Mouse (Mus musculus) lung, embryonic 16.5 days (tissue): ENCODE measurements at regions not wholly inside any gene's neighbourhood (a gene's known extent, or its start where the extent isn't known, plus 50 kb on each side); places are given as distances from the start of the nearest gene placed in this dataset.
A peak's percentile ranks its signal among the peaks of the same experiment; 100 is the strongest.

Experiments
- ATAC-seq: fragments of 200-750 bp; cut with Nextera tagmentation; 2 replicates; pipeline ENCODE4 v1.8.0; 2017; ENCODE audit warnings: low read depth, mild to moderate bottlenecking, moderate library complexity
- H3K27ac ChIP-seq: fragments of 300-500 bp; sonication (generic); 2 replicates; pipeline ENCODE4 v1.5.1; 2014; ENCODE audit warnings: mild to moderate bottlenecking, control low read depth, low read length
- H3K27me3 ChIP-seq: fragments of 300-500 bp; sonication (generic); 2 replicates; pipeline ENCODE4 v1.6.1; 2014; ENCODE audit warnings: low read depth, low read length, mixed read lengths; ENCODE audit not compliant: control insufficient read depth, insufficient read depth
- H3K36me3 ChIP-seq: fragments of 300-500 bp; sonication (generic); 2 replicates; pipeline ENCODE4 v1.6.1; 2014; ENCODE audit warnings: low read length; ENCODE audit not compliant: control insufficient read depth, insufficient read depth
- H3K4me1 ChIP-seq: fragments of 300-500 bp; sonication (generic); replicated peaks from 2 replicates; pipeline ENCODE4 v1.6.1; 2014; ENCODE audit warnings: low read length, mixed read lengths; ENCODE audit not compliant: control insufficient read depth, insufficient read depth
- H3K4me2 ChIP-seq: fragments of 300-500 bp; sonication (generic); 2 replicates; pipeline ENCODE4 v1.6.1; 2014; ENCODE audit warnings: low read depth, low read length, control low read depth
- H3K4me3 ChIP-seq: fragments of 300-500 bp; sonication (generic); 2 replicates; pipeline ENCODE4 v1.5.1; 2014; ENCODE audit warnings: mild to moderate bottlenecking, low read length, control low read depth
- H3K9ac ChIP-seq: fragments of 300-500 bp; sonication (generic); 2 replicates; pipeline ENCODE4 v1.6.1; 2014; ENCODE audit warnings: low read length, control low read depth
- H3K9me3 ChIP-seq: fragments of 300-500 bp; sonication (generic); 2 replicates; pipeline ENCODE4 v1.6.1; 2016; ENCODE audit warnings: low read length; ENCODE audit not compliant: control insufficient read depth
- WGBS: fragments of 180-500 bp; shearing (Covaris S2); extraction: QIAGEN DNeasy Blood & Tissue Kit; methylation state at CpG from one replicate; pipeline ENCODE4 v1.1.7; 2014; 5-methylcytosine and 5-hydroxymethylcytosine counted together

DNA sequence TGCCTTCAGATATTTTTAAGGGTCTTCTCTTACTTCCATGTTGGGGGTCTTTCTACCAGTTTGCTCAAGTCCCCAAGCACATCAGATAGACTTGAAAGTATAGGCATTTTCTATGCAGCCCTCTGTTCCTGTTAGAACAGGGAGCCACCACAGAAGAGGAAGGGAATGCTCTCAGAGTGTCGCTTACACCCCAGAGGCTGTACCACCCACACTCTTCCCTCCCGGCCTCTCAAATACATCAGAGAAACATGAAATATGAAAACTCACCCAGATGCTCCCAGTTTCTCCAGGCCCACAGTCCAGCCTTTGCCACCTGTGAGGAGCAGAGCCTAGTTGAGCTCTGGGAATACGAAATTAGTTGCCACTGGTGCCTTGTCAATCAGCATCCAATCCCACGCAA, 423.2 kb upstream of the Meis1 start:
- no peak for ATAC-seq
- no peak overlapping the region for H3K27ac ChIP-seq
- no peak overlapping the region for H3K9ac ChIP-seq
- H3K36me3 ChIP-seq, result no peaks in the 10 kb centered on the region
- H3K9me3 ChIP-seq, result no peaks in the 10 kb centered on the region
- WGBS, result 81% methylated on average over 4 of the region's 4 CpGs
- H3K27me3 ChIP-seq, result no peaks in the 10 kb centered on the region
- no peaks in the 10 kb centered on the region for H3K4me1 ChIP-seq
- no peak overlapping the region for H3K4me3 ChIP-seq
- no peak overlapping the region for H3K4me2 ChIP-seq

DNA sequence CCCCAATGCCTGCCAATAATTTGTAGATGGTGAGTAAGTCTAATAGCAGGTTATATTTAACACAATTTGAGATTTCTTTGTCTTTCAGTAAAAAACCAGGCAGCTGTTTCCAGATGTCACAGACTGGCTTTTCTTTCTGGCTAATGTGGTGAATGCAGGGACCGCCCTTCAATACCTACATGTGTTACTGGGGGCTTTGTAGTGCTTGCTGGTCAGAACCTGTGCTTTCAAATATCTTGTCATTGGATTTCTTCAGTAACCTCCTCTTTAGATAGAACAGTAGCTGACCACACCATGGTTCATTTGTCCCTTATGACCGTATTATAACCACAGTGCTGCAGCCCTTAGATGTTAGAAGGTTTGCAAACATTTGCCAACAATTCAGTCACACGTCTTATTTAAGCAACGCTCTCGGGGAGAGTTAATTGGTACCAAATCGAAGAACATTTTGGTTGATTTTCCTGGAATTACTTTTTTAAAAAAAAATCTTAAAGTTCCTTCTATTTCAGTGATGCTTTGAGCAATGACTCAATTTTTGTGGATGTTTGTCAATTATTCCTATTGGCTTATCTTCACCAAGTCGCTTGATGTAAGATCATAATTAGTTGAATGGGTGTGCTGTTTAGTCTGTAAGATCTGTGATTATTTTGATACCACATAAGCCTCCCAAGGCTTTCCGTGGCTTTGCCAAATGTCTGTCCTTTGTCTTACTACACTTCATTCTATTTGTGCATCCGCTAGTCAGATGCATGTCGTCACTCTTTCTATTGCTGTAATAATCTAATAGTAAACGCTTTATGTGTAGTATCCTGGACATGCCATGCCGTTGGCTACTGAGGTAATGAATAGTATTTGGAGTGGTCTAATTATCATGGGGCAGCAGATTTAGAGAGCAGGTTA, 436.9 kb upstream of the Meis1 start:
- 59% methylated on average over 12 of the region's 12 CpGs for WGBS
- H3K27ac ChIP-seq, result 0 out of 2 replicates have a peak overlapping the region, but pooled peaks have one; percentile 17
- H3K4me1 ChIP-seq, result no peaks in the 10 kb centered on the region
- no peaks in the 10 kb centered on the region for H3K9me3 ChIP-seq
- H3K4me3 ChIP-seq, result no peak overlapping the region
- no peaks in the 10 kb centered on the region for H3K27me3 ChIP-seq
- peak; percentile 84 for ATAC-seq
- H3K36me3 ChIP-seq, result no peaks in the 10 kb centered on the region
- H3K9ac ChIP-seq, result no peak overlapping the region
- no peak overlapping the region for H3K4me2 ChIP-seq

DNA sequence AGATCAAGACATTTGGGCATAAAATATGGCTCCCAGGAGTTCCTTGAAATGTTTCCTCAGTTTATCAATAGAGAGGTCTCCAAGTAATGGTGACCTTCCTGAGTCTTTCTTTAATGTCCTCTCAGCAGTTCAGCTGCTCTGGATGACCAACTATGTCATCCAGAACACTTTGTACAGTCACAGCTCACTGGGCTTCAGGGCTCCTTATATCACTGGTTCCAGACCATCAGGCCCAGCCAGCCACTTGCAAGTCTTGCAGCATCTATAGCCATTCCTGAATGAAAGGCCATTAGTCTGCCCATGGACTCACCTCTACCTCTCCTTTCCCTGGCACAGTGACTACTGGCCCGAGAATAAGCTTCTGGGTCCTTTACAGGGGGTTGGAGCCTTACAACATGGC, 437.8 kb upstream of the Meis1 start:
- WGBS, result 76% methylated on average over 1 of the region's 1 CpGs
- Histone ChIP-seq H3K36me3 (no peaks in the 10 kb centered on the region), H3K4me1 (no peaks in the 10 kb centered on the region), H3K4me2 (no peak overlapping the region), H3K27ac (no peak overlapping the region), H3K9me3 (no peaks in the 10 kb centered on the region), H3K27me3 (no peaks in the 10 kb centered on the region), H3K9ac (no peak overlapping the region), H3K4me3 (no peak overlapping the region)
- no peak for ATAC-seq

DNA sequence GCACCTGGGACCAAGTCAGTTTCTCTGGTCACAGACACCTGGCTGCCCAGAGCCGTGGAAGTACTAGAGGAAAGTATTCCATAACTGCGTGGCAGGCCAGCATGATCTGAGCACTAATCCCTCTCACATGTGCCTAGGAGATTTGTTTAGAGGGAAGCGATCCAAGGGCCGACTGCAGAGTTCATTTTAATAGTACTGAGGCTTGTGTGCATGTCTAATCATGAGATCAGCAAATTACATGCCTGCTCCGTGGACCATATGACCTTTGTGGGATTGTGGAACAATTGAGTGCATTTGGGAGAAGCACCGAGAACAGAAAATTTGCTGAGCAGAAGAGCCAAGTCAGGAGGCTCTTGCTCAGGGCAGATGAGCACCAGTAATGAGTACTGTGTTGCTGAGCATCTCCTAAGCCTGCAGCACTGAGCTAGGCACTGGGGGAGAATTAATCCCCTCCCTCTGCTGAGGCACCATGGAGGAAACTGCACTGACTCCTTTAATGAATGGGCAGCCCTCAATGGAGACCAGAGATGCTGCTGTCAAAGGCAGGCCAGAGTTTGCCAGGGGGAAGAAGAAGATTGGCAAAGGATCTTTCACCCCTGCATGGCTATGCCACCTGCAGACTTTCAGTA, 445.1 kb upstream of the Meis1 start:
- Histone ChIP-seq H3K9me3 (no peaks in the 10 kb centered on the region), H3K36me3 (no peaks in the 10 kb centered on the region), H3K27ac (no peak overlapping the region), H3K4me3 (no peak overlapping the region), H3K9ac (no peak overlapping the region), H3K4me2 (no peak overlapping the region), H3K4me1 (no peaks in the 10 kb centered on the region), H3K27me3 (no peaks in the 10 kb centered on the region)
- WGBS, result 68% methylated on average over 6 of the region's 6 CpGs
- no peak for ATAC-seq

DNA sequence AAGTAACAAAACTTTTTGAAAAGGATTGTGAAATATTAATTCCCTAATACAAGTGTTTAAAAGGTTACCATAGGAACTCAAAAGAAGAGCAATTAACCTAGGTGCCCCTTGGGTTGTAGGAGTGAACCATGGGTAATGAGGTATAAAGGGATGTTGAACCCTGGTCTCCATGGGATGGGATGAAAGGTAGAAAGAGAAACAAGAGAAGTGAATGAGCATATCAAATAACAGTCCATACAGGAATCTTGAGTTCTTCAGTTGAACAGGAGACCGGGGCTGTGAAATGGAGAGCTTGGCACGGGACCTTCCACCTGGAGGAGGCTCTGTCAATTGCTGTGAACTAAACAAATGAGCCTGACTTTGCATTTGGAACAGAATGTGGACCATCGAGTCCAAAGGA, 449.6 kb upstream of the Meis1 start:
- Histone ChIP-seq H3K4me2 (no peak overlapping the region), H3K4me3 (no peak overlapping the region), H3K36me3 (no peaks in the 10 kb centered on the region), H3K27me3 (no peaks in the 10 kb centered on the region), H3K4me1 (no peaks in the 10 kb centered on the region), H3K27ac (no peak overlapping the region), H3K9me3 (no peaks in the 10 kb centered on the region), H3K9ac (no peak overlapping the region)
- WGBS, result 83% methylated on average over 3 of the region's 3 CpGs
- no peak for ATAC-seq

DNA sequence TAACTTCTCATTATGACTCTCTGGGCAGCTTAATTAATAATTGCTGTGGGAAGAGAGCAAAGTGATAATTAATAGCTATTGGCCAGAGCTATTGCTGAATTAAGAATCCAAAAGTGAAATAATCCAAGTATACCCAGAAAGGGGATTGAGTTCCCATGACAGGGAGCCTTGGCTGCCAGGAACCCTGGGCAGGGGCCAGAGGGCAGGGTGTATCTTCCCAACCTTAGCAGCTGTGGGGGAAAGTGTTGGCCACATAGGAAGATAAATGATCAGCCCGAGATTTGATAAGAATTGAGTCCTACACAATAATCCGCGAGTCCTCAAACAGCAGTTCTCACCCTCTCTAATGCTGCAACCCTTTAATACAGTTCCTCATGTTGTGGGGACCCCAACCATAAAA, 450.0 kb upstream of the Meis1 start:
- Histone ChIP-seq H3K4me1 (no peaks in the 10 kb centered on the region), H3K27ac (no peak overlapping the region), H3K4me3 (no peak overlapping the region), H3K4me2 (no peak overlapping the region), H3K9ac (no peak overlapping the region), H3K9me3 (no peaks in the 10 kb centered on the region), H3K27me3 (no peaks in the 10 kb centered on the region), H3K36me3 (no peaks in the 10 kb centered on the region)
- WGBS, result 77% methylated on average over 3 of the region's 3 CpGs
- ATAC-seq, result no peak

DNA sequence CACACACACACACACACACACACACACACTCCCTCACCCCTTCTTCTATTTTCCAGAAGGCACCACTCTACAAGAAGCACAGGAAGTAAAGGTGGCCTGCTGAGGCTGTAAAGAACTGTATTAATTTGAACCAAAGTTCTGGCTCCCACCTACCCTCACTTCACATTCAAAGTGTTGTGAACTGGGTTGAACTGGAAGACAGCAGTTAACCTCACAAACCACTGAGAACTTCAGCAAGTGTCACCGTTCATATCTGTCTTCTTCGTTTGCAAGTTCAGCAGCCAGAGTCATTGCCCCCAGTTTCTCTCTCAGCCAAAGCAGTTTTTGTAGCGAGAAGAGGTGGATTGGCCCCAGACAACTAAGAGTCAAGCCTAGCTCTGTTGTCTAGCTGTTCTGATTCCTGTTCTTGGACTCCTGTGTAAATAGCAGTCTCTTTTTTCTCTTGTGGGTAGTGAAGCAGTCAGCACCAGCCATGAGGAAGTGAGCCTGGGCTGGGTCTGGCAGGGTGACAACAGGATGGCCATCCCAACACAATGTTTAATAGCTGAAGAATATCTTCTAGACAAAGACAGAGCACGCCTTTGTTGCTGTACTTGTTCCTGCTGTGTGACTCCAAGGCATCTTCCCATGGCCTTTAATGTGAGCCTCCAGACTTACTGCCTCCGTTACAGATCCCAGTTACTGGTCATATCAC, 452.0 kb upstream of the Meis1 start:
- no peak for ATAC-seq
- WGBS, result 79% methylated on average over 5 of the region's 5 CpGs
- Histone ChIP-seq H3K9me3 (no peaks in the 10 kb centered on the region), H3K36me3 (no peaks in the 10 kb centered on the region), H3K27me3 (no peaks in the 10 kb centered on the region), H3K9ac (no peak overlapping the region), H3K4me3 (no peak overlapping the region), H3K4me2 (no peak overlapping the region), H3K27ac (no peak overlapping the region), H3K4me1 (no peaks in the 10 kb centered on the region)

DNA sequence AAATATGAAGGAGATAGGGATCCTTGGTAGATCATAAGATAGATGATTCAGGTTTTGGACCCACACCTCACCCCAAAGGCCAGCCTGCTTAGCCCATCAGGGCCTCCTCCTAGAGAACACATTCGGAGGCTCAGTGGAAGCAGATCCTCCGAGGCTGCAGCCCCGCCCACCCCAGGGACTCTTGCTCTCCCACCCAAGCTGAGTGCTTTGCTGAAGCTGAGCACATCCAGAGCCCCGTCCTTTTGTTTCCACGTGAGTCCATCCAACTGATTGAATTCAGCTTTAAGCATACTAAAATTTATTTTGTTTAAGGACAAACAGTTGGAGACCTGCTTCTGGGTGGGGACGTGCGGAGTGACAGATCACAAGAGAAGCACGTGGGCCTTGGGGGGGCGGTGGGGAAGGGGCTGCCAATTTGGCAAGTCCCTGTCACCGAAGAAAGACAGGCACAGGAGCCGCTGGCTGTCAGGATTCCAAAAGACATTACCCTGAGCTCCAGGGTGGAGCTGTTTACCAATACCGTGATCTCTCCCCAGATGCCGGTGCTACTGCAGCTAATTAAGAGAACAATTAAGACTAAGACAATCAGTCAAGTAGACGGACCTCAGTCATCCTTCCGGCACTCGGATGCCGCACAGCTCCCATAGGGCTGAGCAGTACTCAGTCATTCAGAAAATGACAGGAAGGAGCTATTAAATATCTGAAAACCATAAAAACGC, 448.9 kb upstream of the Spred2 start:
- Histone ChIP-seq H3K9ac (no peak overlapping the region), H3K4me1 (no peaks in the 10 kb centered on the region), H3K27ac (no peak overlapping the region), H3K27me3 (no peaks in the 10 kb centered on the region), H3K4me2 (peak overlapping the region; percentile 22; the same call in 1 of the 2 replicates), H3K36me3 (no peaks in the 10 kb centered on the region), H3K9me3 (no peaks in the 10 kb centered on the region), H3K4me3 (no peak overlapping the region)
- WGBS, result 24% methylated on average over 18 of the region's 18 CpGs
- no peak for ATAC-seq
